Mouse (Mus musculus) erythroblast, embryonic 14.5 days (primary cell): ENCODE data around the gene Enpp1.

Experiments
- GATA1 ChIP-seq: IDR thresholded peaks from 2 replicates; pipeline ENCODE4 v1.6.1; 2012; ENCODE audit warnings: low read length, inconsistent platforms, mixed read lengths
- TAL1 ChIP-seq: IDR thresholded peaks from 3 replicates; pipeline ENCODE4 v1.6.1; 2012; ENCODE audit warnings: low read length, inconsistent platforms, mixed read lengths

DNA sequence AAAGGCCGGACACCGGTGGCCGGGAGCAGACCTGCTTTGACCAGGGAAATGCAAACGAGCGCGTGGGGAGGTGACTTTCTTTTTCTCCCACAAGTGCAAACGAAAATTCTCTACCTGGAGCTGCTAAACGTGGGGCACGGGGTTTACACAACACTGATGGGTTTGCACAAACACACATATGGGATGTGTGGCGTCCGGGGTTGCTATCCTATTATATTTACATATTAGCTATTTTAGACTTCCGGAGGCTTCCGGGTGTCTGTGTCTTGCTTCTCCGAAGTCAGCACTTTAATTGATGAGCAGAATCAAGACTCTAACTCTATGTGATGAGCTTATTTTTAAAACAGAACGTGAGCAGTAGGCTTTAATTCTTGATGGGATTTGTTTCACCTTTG lies 405 bp upstream of the Enpp1 start:
- no peak for TF ChIP-seq TAL1
- TF ChIP-seq GATA1, result no peak
